Mouse (Mus musculus): Measurements from ENCODE around the gene E130218I03Rik. TPM values are rescaled to one million over a fixed set of nuclear protein-coding genes. Genes with fewer than 3 reads are reported as not detected.

Gene E130218I03Rik
- polyA plus RNA-seq, 1 experiment from 2014 or later = 1.0 TPM

GRCm38 (mm10) chr4:134245148-134245843, 1.8 kb downstream of the E130218I03Rik start, which contains the start of gene Zfp593:
TSS of gene Zfp593 (minus strand) at chr4:134245592.
- peak within 1 kb of the TSS; percentile 93 for H3K4me3 ChIP-seq
- WGBS = under 1% methylated on average over 60 of the region's 60 CpGs
- H3K27ac ChIP-seq = peak within 1 kb of the TSS; percentile 89
- peak; percentile 94 for DNase-seq (ENCODE audit: low spot score)
- H3K36me3 ChIP-seq = peaks cover 10% of the 10 kb centered on the region
- peaks cover 65% of the 10 kb centered on the region for H3K4me1 ChIP-seq (replicated peaks)
- peaks cover 44% of the 10 kb centered on the region for H3K27me3 ChIP-seq (ENCODE audit: insufficient read depth, poor library complexity, severe bottlenecking)
- no peaks in the 10 kb centered on the region for H3K9me3 ChIP-seq

DNA sequence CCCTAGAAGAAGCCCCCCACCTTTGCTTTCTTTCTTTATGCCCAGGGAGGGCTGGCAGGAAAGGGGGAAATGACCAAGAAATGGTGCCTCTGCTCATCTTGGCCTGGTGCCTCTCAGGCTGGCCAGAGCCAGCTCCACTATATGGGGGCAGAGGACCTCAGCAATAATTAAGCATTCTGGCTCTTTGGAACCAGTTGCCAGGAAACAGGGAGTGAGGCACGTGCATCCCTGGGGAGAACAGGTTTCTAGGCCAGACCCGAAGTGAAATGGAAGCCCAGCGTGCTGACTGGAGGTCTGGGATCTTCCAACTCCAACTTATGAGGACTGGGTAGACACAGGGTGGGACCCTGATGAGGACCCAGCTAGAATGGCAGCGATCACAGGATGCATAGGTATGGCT, 2.8 kb downstream of the E130218I03Rik start:
- Histone ChIP-seq H3K9me3 (no peaks in the 10 kb centered on the region), H3K36me3 (peaks cover 10% of the 10 kb centered on the region), H3K4me3 (peak overlapping the region; percentile 93; the same call in 1 of the 2 replicates), H3K27me3 (ENCODE audit: insufficient read depth, poor library complexity, severe bottlenecking) (peaks cover 53% of the 10 kb centered on the region), H3K27ac (peak overlapping the region; percentile 89; the same call in 1 of the 2 replicates), H3K4me1 (replicated peaks) (peaks cover 75% of the 10 kb centered on the region)
- WGBS = 29% methylated on average over 4 of the region's 4 CpGs
- peak; percentile 31 for DNase-seq (ENCODE audit: low spot score)

GRCm38 (mm10) chr4:134246719-134247258, 3.3 kb downstream of the E130218I03Rik start, which contains the start of gene Gm30191:
TSS of gene Gm30191 (plus strand) at chr4:134246935.
- H3K4me3 ChIP-seq = peak within 1 kb of the TSS; percentile 93

DNA sequence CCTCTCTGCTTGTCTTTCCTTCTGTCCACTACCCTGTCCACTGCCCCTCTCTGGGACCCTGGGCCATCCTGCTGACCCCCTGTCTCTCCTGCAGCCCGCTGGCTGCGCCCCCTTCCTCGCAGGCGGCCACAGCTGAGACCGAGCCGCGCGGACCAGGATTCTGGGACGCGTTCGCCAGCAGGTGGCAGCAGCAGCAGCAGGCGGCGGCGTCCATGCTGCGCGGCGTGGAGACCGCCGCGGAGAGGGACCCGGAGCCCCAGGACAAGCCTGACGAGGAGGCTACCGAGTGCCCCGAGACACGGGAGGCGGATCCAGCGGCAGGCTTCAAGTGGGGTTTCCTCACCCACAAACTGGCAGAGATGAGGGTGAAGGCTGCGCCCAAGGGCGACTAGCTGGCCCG, 6.2 kb downstream of the E130218I03Rik start:
- peak overlapping the region; percentile 58 for H3K4me3 ChIP-seq
- DNase-seq (ENCODE audit: low spot score) = peak; percentile 83
- peaks cover 96% of the 10 kb centered on the region for H3K4me1 ChIP-seq (replicated peaks)
- WGBS = 1% methylated on average over 30 of the region's 30 CpGs
- peaks cover 87% of the 10 kb centered on the region for H3K27me3 ChIP-seq (ENCODE audit: insufficient read depth, poor library complexity, severe bottlenecking)
- H3K27ac ChIP-seq = peak overlapping the region; percentile 60; the same call in 1 of the 2 replicates
- no peaks in the 10 kb centered on the region for H3K9me3 ChIP-seq
- H3K36me3 ChIP-seq = no peaks in the 10 kb centered on the region

More at GRCm38 (mm10) chr4:134246719-134247258, 3.3 kb downstream of the E130218I03Rik start, which contains the start of gene Gm30191:
- Histone ChIP-seq H3K4me1 (replicated peaks) (peaks cover 80% of the 10 kb centered on the region), H3K27me3 (ENCODE audit: insufficient read depth, poor library complexity, severe bottlenecking) (peaks cover 59% of the 10 kb centered on the region), H3K27ac (peak within 1 kb of the TSS; percentile 89), H3K9me3 (no peaks in the 10 kb centered on the region), H3K36me3 (peaks cover 10% of the 10 kb centered on the region)
- 72% methylated on average over 7 of the region's 7 CpGs for WGBS
- DNase-seq (ENCODE audit: low spot score) = no peak

DNA sequence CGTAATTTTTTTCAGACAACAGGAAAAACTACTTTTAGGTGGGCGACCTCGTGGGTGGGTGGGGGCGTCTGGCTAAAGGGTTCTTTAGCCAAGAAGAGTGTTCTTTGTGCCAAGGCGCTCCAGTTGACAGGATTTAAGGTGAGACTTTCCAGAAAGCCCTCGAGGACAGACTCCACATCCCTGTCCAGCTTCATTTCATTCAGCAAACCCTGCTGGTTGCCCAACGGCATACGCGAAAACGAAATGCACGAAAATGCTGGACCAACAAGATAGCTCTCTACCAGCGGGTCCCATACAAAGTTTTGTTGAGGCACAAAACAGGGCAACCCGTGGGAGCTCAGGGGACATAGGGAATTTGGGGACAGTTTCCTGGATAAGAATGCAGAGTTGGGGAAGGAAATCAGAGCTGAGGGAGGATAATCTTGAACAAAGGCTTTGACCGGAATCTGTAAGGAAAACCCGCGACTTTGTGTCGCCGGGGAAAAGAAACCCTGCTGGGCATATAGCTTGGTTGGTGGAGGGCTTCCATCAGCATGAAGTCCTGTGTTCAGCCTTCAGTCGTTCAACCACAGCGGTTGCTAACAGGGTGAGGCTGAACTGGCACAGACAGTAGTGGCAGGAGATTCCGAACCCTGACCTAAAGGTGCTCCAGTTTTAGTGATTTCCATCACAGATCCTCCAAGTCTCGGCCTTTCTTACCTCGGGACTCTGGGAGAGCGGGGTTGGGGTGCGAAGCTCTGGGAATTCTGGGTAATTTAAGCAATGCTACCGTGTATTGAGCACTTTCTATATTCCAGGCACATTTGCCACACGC, 6.9 kb downstream of the E130218I03Rik start:
- H3K4me1 ChIP-seq (replicated peaks) = peaks cover 97% of the 10 kb centered on the region
- DNase-seq (ENCODE audit: low spot score) = peak; percentile 40
- peak overlapping the region; percentile 86; the same call in 1 of the 2 replicates for H3K27ac ChIP-seq
- H3K36me3 ChIP-seq = no peaks in the 10 kb centered on the region
- peaks cover 94% of the 10 kb centered on the region for H3K27me3 ChIP-seq (ENCODE audit: insufficient read depth, poor library complexity, severe bottlenecking)
- 5% methylated on average over 27 of the region's 27 CpGs for WGBS
- H3K9me3 ChIP-seq = no peaks in the 10 kb centered on the region
- peak overlapping the region; percentile 58 for H3K4me3 ChIP-seq

GRCm38 (mm10) chr4:134250930-134251240, 7.4 kb downstream of the E130218I03Rik start:
- WGBS = 8% methylated on average over 10 of the region's 10 CpGs
- H3K4me1 ChIP-seq (replicated peaks) = peaks cover 97% of the 10 kb centered on the region
- no peak for DNase-seq (ENCODE audit: low spot score)

DNA sequence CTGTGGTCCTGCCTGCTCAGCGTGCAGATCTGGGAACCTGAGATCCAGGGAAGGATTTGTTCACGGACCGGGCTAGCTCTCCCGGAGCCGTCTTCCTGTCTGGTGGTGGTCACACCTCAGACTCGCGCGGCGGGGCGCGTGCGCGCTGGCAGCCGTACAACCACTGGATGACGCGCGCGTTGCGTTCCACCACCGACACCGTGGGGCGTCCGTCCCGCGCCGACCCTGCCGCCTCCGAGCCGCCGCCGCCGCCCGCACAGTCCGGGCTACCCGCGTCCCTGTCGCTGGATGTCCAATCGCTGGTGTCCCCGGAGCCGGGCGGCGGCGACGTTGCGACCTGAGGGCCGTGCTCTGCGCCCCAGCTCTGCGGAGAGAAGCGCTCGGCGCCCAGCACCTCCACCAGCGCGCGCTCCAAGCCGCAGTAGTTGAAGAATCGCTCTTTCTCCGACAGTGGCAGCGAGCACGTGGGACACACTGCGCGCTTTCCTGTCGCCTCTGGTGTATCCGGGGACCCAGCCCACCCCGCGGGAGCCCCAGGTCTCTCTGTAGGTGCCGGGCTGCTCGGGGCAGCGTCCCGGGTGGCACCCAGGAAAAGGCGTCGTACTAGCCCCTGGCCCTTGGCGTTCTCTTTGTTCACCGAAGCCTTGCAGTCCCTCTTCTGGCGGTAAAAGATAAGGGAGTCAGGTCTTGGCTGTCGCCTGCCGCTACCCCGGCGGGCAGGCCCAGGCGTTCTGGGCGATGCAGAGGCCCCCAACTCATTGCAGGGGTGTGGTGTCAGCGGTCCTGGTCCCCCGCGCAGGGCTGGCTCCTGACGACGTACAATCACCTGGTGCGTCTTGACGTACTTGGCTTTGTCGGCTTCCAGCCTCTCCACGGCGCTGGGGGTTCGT, 8.0 kb downstream of the E130218I03Rik start:
- H3K27me3 ChIP-seq (ENCODE audit: insufficient read depth, poor library complexity, severe bottlenecking) = peaks cover 98% of the 10 kb centered on the region

More at GRCm38 (mm10) chr4:134250930-134251240, 7.4 kb downstream of the E130218I03Rik start:
- Histone ChIP-seq H3K36me3 (no peaks in the 10 kb centered on the region), H3K27ac (peak overlapping the region; percentile 86), H3K4me3 (peak overlapping the region; percentile 58), H3K27me3 (ENCODE audit: insufficient read depth, poor library complexity, severe bottlenecking) (peaks cover 100% of the 10 kb centered on the region), H3K9me3 (no peaks in the 10 kb centered on the region)

GRCm38 (mm10) chr4:134252131-134252910, 8.9 kb downstream of the E130218I03Rik start:
- 2% methylated on average over 22 of the region's 22 CpGs for WGBS
- Histone ChIP-seq H3K4me3 (peak overlapping the region; percentile 58), H3K27ac (peak overlapping the region; percentile 86), H3K27me3 (ENCODE audit: insufficient read depth, poor library complexity, severe bottlenecking) (peaks cover 89% of the 10 kb centered on the region), H3K4me1 (replicated peaks) (peaks cover 99% of the 10 kb centered on the region), H3K36me3 (no peaks in the 10 kb centered on the region), H3K9me3 (no peaks in the 10 kb centered on the region)
- DNase-seq (ENCODE audit: low spot score) = peak; percentile 42

More for the DNA sequence above, 8.0 kb downstream of the E130218I03Rik start:
- under 1% methylated on average over 91 of the region's 91 CpGs for WGBS
- peak overlapping the region; percentile 86 for H3K27ac ChIP-seq
- H3K36me3 ChIP-seq = no peaks in the 10 kb centered on the region
- H3K4me3 ChIP-seq = peak overlapping the region; percentile 58
- H3K4me1 ChIP-seq (replicated peaks) = peaks cover 97% of the 10 kb centered on the region
- DNase-seq (ENCODE audit: low spot score) = peak; percentile 67
- no peaks in the 10 kb centered on the region for H3K9me3 ChIP-seq

- H3K27ac ChIP-seq = peak overlapping the region; percentile 86
- peak overlapping the region; percentile 58 for H3K4me3 ChIP-seq
- H3K36me3 ChIP-seq = no peaks in the 10 kb centered on the region
- 3% methylated on average over 15 of the region's 15 CpGs for WGBS
- peak; percentile 28 for DNase-seq (ENCODE audit: low spot score)
- H3K4me1 ChIP-seq (replicated peaks) = peaks cover 99% of the 10 kb centered on the region
- H3K27me3 ChIP-seq (ENCODE audit: insufficient read depth, poor library complexity, severe bottlenecking) = peaks cover 81% of the 10 kb centered on the region
- H3K9me3 ChIP-seq = no peaks in the 10 kb centered on the region
Measured at GRCm38 (mm10) chr4:134252911-134253721, 9.7 kb downstream of the E130218I03Rik start.

- Histone ChIP-seq H3K9me3 (no peaks in the 10 kb centered on the region), H3K27me3 (ENCODE audit: insufficient read depth, poor library complexity, severe bottlenecking) (peaks cover 74% of the 10 kb centered on the region), H3K4me1 (replicated peaks) (peaks cover 100% of the 10 kb centered on the region), H3K4me3 (peak within 1 kb of the TSS; percentile 58), H3K36me3 (no peaks in the 10 kb centered on the region), H3K27ac (peak within 1 kb of the TSS; percentile 86)
- peak; percentile 67 for DNase-seq (ENCODE audit: low spot score)
- under 1% methylated on average over 13 of the region's 13 CpGs for WGBS
Measured at GRCm38 (mm10) chr4:134253722-134254324, 10.4 kb downstream of the E130218I03Rik start, which contains the start of gene Grrp1. TSS of gene Grrp1 (minus strand) at chr4:134254106.

All from hindbrain, embryonic 10.5 days (tissue).